Mouse (Mus musculus) liver, embryonic 14.5 days (tissue): ENCODE measurements at regions not wholly inside any gene's neighbourhood (a gene's known extent, or its start where the extent isn't known, plus 50 kb on each side); places are given as distances from the start of the nearest gene placed in this dataset.

Experiments
- ATAC-seq: fragments of 200-750 bp; cut with Nextera tagmentation; 2 replicates; pipeline ENCODE4 v1.8.0; 2017; ENCODE audit warnings: moderate number of reproducible peaks, mild to moderate bottlenecking, moderate library complexity; ENCODE audit not compliant: insufficient read depth
- DNase-seq, 3 experiments: peaks; one replicate each; pipeline ENCODE4 v3.0.0-alpha.2; 2012 to 2013; ENCODE audit warnings: low read depth in 3 of 3, low spot score in 3 of 3
- H3K27ac ChIP-seq: fragments of 300-500 bp; sonication (generic); 2 replicates; pipeline ENCODE4 v1.5.1; 2014; ENCODE audit warnings: moderate library complexity, mild to moderate bottlenecking, control low read depth, inconsistent platforms
- H3K27me3 ChIP-seq: fragments of 300-500 bp; sonication (generic); 2 replicates; pipeline ENCODE4 v1.6.1; 2014; ENCODE audit warnings: mild to moderate bottlenecking, low read length, moderate library complexity; ENCODE audit not compliant: control insufficient read depth, insufficient read depth
- H3K36me3 ChIP-seq: fragments of 300-500 bp; sonication (generic); replicated peaks from 2 replicates; pipeline ENCODE4 v1.6.1; 2014; ENCODE audit warnings: low read depth; ENCODE audit not compliant: control insufficient read depth, insufficient read depth
- H3K4me1 ChIP-seq, 2 experiments: fragments of 200-500 bp in 1 of 2; fragments of 300-500 bp in 1 of 2; sonication (generic) in 1 of 2; replicated peaks; 2 replicates each; pipeline ENCODE4 v1.6.1; 2012 to 2014; ENCODE audit warnings: antibody characterized with exemption in 1 of 2, inconsistent platforms in 1 of 2, low read length in 1 of 2; ENCODE audit not compliant: control insufficient read depth in 2 of 2, insufficient read depth in 2 of 2
- H3K4me2 ChIP-seq: fragments of 300-500 bp; sonication (generic); 2 replicates; pipeline ENCODE4 v1.6.1; 2014; ENCODE audit warnings: low read depth, mild to moderate bottlenecking, control low read depth, moderate library complexity
- H3K4me3 ChIP-seq, 2 experiments: fragments of 200-500 bp in 1 of 2; fragments of 300-500 bp in 1 of 2; sonication (generic) in 1 of 2; 2 replicates each; pipeline ENCODE4 v1.5.1; 2012 to 2014; ENCODE audit warnings: low read depth in 2 of 2, low read length in 2 of 2, mild to moderate bottlenecking in 2 of 2, control low read depth in 1 of 2, inconsistent platforms in 1 of 2, moderate library complexity in 1 of 2; ENCODE audit not compliant: insufficient read depth in 1 of 2
- H3K9ac ChIP-seq: fragments of 300-500 bp; sonication (generic); replicated peaks from 2 replicates; pipeline ENCODE4 v1.6.1; 2014; ENCODE audit warnings: mild to moderate bottlenecking, control low read depth, moderate library complexity
- H3K9me3 ChIP-seq: fragments of 300-500 bp; sonication (generic); 2 replicates; pipeline ENCODE4 v1.6.1; 2016; ENCODE audit warnings: low read length, mixed read lengths; ENCODE audit not compliant: control insufficient read depth
- CTCF ChIP-seq: IDR thresholded peaks from 2 replicates; pipeline ENCODE4 v1.5.1; 2016; ENCODE audit warnings: antibody characterized with exemption, low read depth, control low read depth
- EP300 ChIP-seq: IDR thresholded peaks from 2 replicates; pipeline ENCODE4 v1.6.1; 2016; ENCODE audit warnings: antibody characterized with exemption, low read depth
- WGBS: fragments of 180-500 bp; shearing (Covaris S2); extraction: QIAGEN DNeasy Blood & Tissue Kit; methylation state at CpG from one replicate; pipeline ENCODE4 v1.1.7; 2014; ENCODE audit not compliant: insufficient replicate concordance; 5-methylcytosine and 5-hydroxymethylcytosine counted together

DNA sequence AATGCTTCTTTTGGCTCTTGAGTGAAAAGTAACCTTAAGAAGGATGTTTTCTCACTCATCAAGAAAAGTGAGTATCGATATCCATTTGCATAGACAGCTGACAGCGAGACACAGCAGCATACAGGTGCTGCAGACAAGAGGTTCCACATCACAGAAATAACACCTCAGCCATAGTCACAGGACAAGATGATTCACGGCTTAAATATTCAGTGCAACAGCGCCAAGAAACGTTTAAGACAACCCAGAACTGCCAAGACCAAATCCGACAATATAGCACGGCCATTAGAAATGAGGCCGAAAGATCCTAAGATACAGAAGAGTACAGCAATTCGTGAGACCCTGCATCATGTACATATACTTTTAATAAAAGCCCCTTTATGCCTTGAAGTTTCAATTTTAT lies 375.9 kb downstream of the Psat1 start:
- TF ChIP-seq CTCF = no peak
- Histone ChIP-seq H3K4me2 (no peak overlapping the region), H3K27me3 (no peaks in the 10 kb centered on the region), H3K27ac (no peak overlapping the region), H3K9me3 (no peaks in the 10 kb centered on the region), H3K4me1 (no peaks in the 10 kb centered on the region), H3K4me3 (no peak overlapping the region), H3K9ac (no peak overlapping the region), H3K36me3 (no peaks in the 10 kb centered on the region)
- WGBS = 63% methylated on average over 9 of the region's 9 CpGs
- ATAC-seq (no peak), DNase-seq (no peak)

DNA sequence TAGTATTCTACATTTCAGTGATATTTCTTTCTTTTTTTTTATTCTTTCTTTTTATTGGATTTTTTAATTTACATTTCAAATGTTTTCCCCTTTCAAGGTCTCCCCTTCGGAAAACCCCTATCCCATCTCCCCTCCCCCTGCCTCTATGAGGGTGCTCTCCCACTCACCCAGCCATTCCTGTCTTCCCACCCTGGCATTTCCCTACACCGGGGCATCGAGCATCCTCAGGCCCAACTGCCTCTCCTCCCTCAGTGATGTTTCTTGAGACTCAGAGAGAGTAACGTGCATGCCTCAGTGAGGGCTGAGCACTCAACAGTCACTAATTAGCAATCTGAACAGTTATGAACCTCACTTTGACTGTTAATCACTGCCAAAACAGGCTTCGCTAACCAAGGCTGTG lies 385.6 kb downstream of the Psat1 start:
- H3K36me3 ChIP-seq = no peaks in the 10 kb centered on the region

DNA sequence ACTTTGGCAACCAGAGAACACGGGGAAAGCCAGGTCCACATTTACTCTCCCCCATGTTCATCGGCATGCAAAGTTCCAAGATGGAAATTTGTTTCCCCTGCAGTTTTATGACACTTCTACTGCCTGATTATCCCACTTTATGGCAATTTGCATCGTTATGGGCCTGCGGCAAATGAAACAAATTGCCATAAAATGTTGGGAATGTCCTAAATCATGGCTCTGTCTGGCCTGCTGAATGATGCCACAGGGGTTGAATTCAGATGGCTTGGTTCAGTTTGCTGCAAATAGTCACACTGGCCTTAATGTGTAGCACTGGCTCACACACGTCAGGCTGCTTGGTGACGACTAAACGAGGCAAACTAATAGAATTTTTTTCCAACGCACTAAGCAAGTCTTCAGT lies 393.2 kb downstream of the Psat1 start:
- Histone ChIP-seq H3K4me3 (no peak overlapping the region), H3K27ac (no peak overlapping the region), H3K9me3 (no peaks in the 10 kb centered on the region), H3K9ac (no peak overlapping the region), H3K36me3 (no peaks in the 10 kb centered on the region), H3K4me2 (no peak overlapping the region), H3K27me3 (no peaks in the 10 kb centered on the region), H3K4me1 (no peaks in the 10 kb centered on the region)
- DNase-seq (no peak), ATAC-seq (no peak)
- 68% methylated on average over 8 of the region's 8 CpGs for WGBS
- TF ChIP-seq EP300 (no peak), CTCF (no peak)

More for the DNA sequence above, 385.6 kb downstream of the Psat1 start:
- Histone ChIP-seq H3K9me3 (no peaks in the 10 kb centered on the region), H3K4me3 (no peak overlapping the region), H3K4me1 (no peaks in the 10 kb centered on the region), H3K27me3 (no peaks in the 10 kb centered on the region), H3K4me2 (no peak overlapping the region), H3K9ac (no peak overlapping the region), H3K27ac (no peak overlapping the region)
- DNase-seq (no peak), ATAC-seq (no peak)
- TF ChIP-seq EP300 (no peak), CTCF (no peak)
- 73% methylated on average over 5 of the region's 5 CpGs for WGBS

DNA sequence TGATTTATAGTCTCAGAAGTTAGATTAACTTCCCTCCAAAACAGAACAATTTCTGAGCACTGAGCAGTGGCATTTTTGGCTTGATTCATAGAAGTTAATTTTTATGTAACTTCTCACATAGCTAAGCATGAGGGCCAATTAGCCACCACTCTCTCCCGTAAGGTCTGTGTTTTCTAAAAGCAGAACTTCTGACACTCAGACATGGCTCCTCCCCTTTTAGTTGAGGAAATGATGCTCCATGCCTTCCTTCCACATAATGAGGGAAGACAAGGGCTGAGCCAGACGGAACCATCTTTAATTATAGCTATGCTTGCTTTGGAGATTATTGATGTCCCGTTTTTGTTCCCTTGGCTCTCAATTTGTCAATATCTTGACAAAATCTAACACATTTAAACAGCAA lies 429.3 kb downstream of the Psat1 start:
- no peaks in the 10 kb centered on the region for H3K36me3 ChIP-seq
- no peaks in the 10 kb centered on the region for H3K9me3 ChIP-seq
- no peak overlapping the region for H3K4me2 ChIP-seq
- H3K9ac ChIP-seq = no peak overlapping the region
- H3K27me3 ChIP-seq = no peaks in the 10 kb centered on the region
- ATAC-seq (no peak), DNase-seq (no peak)
- no peak for TF ChIP-seq CTCF
- TF ChIP-seq EP300 = no peak
- no peak overlapping the region for H3K4me3 ChIP-seq
- H3K4me1 ChIP-seq = no peaks in the 10 kb centered on the region
- H3K27ac ChIP-seq = no peak overlapping the region
- WGBS = 34% methylated on average over 3 of the region's 3 CpGs

DNA sequence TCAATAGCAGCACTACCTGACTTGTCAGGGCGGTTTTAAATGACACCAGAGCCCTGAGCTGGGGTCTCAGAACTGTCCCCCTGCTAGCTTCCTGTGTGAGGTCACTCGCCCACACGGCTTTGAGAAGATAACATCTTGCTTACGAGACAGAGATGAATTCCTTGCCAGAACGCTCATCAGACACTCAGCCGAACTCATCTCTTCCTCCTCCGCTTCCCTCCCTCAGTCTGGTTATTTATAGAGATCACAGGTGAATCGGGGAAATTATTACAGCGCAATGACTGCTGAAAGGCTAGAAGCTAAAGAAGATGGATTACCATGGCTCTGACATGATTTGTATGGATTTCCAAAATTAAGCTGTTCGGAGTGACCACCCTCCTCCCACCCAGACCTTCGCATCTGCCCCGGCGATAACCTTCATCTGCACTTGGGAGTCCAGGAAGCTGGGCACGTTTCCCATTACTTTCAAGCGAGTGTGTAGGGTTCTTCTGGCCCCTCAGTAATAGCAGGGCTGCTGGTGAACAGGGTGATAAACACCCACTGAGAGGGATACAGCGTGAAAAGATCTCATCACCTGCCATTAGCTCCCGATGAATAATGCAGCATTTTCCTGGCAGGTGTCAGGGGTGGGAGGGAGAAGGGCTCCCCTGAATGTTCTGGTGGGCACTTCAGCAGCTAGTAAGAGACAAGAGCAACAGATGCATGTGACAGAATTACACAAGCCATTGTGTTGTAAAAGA lies 430.4 kb downstream of the Psat1 start:
- no peaks in the 10 kb centered on the region for H3K36me3 ChIP-seq
- TF ChIP-seq CTCF (no peak), EP300 (no peak)
- no peak overlapping the region for H3K9ac ChIP-seq
- H3K4me1 ChIP-seq = no peaks in the 10 kb centered on the region
- ATAC-seq (no peak), DNase-seq (no peak)
- no peak overlapping the region for H3K27ac ChIP-seq
- H3K4me3 ChIP-seq = no peak overlapping the region
- no peaks in the 10 kb centered on the region for H3K9me3 ChIP-seq
- no peaks in the 10 kb centered on the region for H3K27me3 ChIP-seq
- H3K4me2 ChIP-seq = no peak overlapping the region
- 33% methylated on average over 17 of the region's 17 CpGs for WGBS
